ENCODE assay signal across 9 mouse cellular contexts in the genomic region with DNA sequence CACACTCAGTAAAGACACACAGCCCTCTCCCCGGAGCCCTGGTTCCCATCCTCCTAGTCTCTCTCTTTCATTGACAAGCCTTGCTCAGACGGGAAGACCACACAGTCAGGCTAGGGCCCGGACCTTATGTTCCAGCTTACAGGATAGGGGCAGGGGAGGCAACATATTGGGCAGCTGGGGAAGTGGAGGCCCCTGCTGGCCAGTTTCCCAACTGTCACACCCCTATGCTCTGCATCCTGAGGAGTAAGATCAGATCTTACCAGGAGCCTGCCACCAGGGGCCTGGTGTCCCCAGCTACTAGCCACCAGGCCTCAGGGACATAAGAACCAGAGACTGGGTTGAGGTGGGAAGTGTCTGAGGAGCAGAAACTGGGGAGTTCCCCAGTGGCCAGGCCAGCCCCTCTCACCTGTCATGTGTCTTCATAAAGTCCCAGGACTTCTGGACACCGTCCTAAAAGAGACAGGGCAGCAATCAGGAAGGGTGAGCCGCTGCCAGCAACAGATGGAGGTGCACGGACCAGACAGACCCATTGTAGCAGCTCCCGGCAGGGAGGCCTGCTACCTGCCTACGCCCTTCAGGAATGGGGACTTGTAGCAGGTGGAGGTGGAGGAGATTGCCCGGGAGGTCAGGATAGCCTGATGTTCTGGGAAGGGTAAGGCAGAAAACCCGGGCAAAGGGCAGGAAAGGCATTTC. TPM values are rescaled to one million over a fixed set of nuclear protein-coding genes. Genes with fewer than 3 reads are reported as not detected.
A peak's percentile ranks its signal among the peaks of the same experiment; 100 is the strongest.
DNase-seq lines count a peak whose midpoint lies in the region; ATAC-seq and TF ChIP-seq lines count a peak whose summit lies in the region.
"Had no signal": no experiment of that assay in that cellular context is flagged by ENCODE, and none has a peak within 500 bp of the region (broad histone marks: within the 10 kb centered on the region; RNA-seq: fewer than 3 reads in every experiment).

No protein-coding gene starts in this region.

- no peaks in the 10 kb centered on the region for H3K36me3 ChIP-seq in lung, embryonic 14.5 days (ENCODE audit: insufficient read depth)
- H3K36me3 ChIP-seq: liver, embryonic 13.5 days had no signal

- DNase-seq in lung, embryonic 14.5 days: peak; percentile 77
- no peak for DNase-seq in lung, postnatal 25 days (ENCODE audit: low spot score)
- DNase-seq in cerebellum, adult 18-20 months: peak; percentile 71 to 81
- peak; percentile 84 for DNase-seq in retina, postnatal 1 day
- no peak for DNase-seq in right cerebral cortex, postnatal 4 days
- no peak for DNase-seq in thymus, postnatal 36 days
- DNase-seq: liver, embryonic 13.5 days had no signal

- no peak overlapping the region for H3K4me2 ChIP-seq in lung, embryonic 14.5 days
- H3K4me2 ChIP-seq: liver, embryonic 13.5 days had no signal

- WGBS in lung, embryonic 14.5 days: 56% methylated on average over 10 of the region's 10 CpGs

- no peak overlapping the region for H3K27ac ChIP-seq in lung, embryonic 14.5 days (ENCODE audit: low read depth)
- H3K27ac ChIP-seq: liver, embryonic 13.5 days had no signal

- ATAC-seq in lung, embryonic 14.5 days (ENCODE audit: insufficient read depth): peak; percentile 10; the same call in 1 of the 2 replicates
- ATAC-seq in hematopoietic stem cell, adult 5-6 weeks (replicated peaks in 1 of 2; ENCODE audit: insufficient read depth in 1 of 2, low FRiP score in 2 of 2, low TSS enrichment in 1 of 2, low read depth in 1 of 2, poor library complexity in 2 of 2, severe bottlenecking in 2 of 2): peak; percentile 18 to 34; a peak in 2 of 4 replicates
- no peak for ATAC-seq in monocyte, adult 5-6 weeks (replicated peaks; ENCODE audit: insufficient number of reproducible peaks, low FRiP score, low TSS enrichment, poor library complexity, severe bottlenecking)

- peak; percentile 72 for TF ChIP-seq CTCF in lung, embryonic 14.5 days (IDR thresholded peaks at IDR 0.05; ENCODE audit: low read depth)

- no peaks in the 10 kb centered on the region for H3K9me3 ChIP-seq in lung, embryonic 14.5 days (ENCODE audit: low read depth, low read length)
- H3K9me3 ChIP-seq: liver, embryonic 13.5 days had no signal

- no peaks in the 10 kb centered on the region for H3K27me3 ChIP-seq in lung, embryonic 14.5 days (ENCODE audit: insufficient read depth, low read length)

- H3K4me1 ChIP-seq in lung, embryonic 14.5 days (ENCODE audit: insufficient read depth): peaks cover 11% of the 10 kb centered on the region

- H3K9ac ChIP-seq in lung, embryonic 14.5 days: no peak overlapping the region
- H3K9ac ChIP-seq: liver, embryonic 13.5 days had no signal

- no peak overlapping the region for H3K4me3 ChIP-seq in lung, embryonic 14.5 days (ENCODE audit: low read depth, low read length)
- H3K4me3 ChIP-seq: liver, embryonic 13.5 days had no signal

RNA-seq across cellular contexts. Expression of a gene that starts 2.9 kb away (rescaled TPM):
- polyA plus RNA-seq in lung, embryonic 14.5 days (2014; fragmentation: Nextera tagmentation; extraction: Ambion mirVana): 107 and 116 TPM in 2 replicates
- 17.9 and 21.9 TPM in 2 replicates for total RNA-seq in hematopoietic stem cell, adult 5-6 weeks (2017)
- total RNA-seq in monocyte, adult 5-6 weeks (2017): 6.5 to 9.3 TPM (median 7.9 TPM) in 3 replicates

RNA-seq across cellular contexts. Expression of a gene that starts 9.4 kb away (rescaled TPM):
- polyA plus RNA-seq in lung, embryonic 14.5 days (2014; fragmentation: Nextera tagmentation; extraction: Ambion mirVana): 6.3 and 8.0 TPM in 2 replicates
- 17.8 and 28.7 TPM in 2 replicates for total RNA-seq in hematopoietic stem cell, adult 5-6 weeks (2017)
- total RNA-seq in monocyte, adult 5-6 weeks (2017): 0.11 to 3.6 TPM (median 3.4 TPM) in 3 replicates

RNA-seq across cellular contexts. Expression of a gene that starts 37.3 kb away (rescaled TPM):
- 26.4 and 26.7 TPM in 2 replicates for polyA plus RNA-seq in lung, embryonic 14.5 days (2014; fragmentation: Nextera tagmentation; extraction: Ambion mirVana)
- total RNA-seq in hematopoietic stem cell, adult 5-6 weeks (2017): 6.0 and 7.8 TPM in 2 replicates
- total RNA-seq in monocyte, adult 5-6 weeks (2017): 2.6 to 4.7 TPM (median 3.0 TPM) in 3 replicates

Comparison
In these comparisons a context has a peak if more than half of its experiments do, and no peak if none do; other contexts are left out.
1. DNase-seq: peak in lung, embryonic 14.5 days (single experiment), cerebellum, adult 18-20 months (2 of 2) and retina, postnatal 1 day (single experiment); none in lung, postnatal 25 days (single experiment), right cerebral cortex, postnatal 4 days (single experiment) and thymus, postnatal 36 days (0 of 2).